Mouse (Mus musculus) heart, postnatal 10 days (tissue): ENCODE results near the gene Stac3. TPM values are rescaled to one million over a fixed set of nuclear protein-coding genes. Genes with fewer than 3 reads are reported as not detected.

Source experiments
- DNase-seq, 2 experiments: peaks; one replicate each; pipeline ENCODE4 v3.0.0; 2021
- intact Hi-C: fragments of 180-260 bp; cut with DNase I; formaldehyde crosslinking; loops from one replicate; pipeline ENCODE4 v1.15.1; 2025
- total RNA-seq, 2 experiments: library from RNA; stranded (reverse); gene quantifications; 2 replicates each; pipeline ENCODE4 v1.2.3; 2021

Gene Stac3
- total RNA-seq, 2 experiments from 2014 or later, result 1.1 to 1.7 TPM

- intact Hi-C loops, result loop anchor here (1.0 kb wide), 1 partner anchor 30 kb away; no protein-coding TSS in a partner anchor
- peak; percentile 71 to 86 for DNase-seq
Measured at GRCm38 (mm10) chr10:127508239-127508638, 6.8 kb downstream of the Stac3 start.

DNA sequence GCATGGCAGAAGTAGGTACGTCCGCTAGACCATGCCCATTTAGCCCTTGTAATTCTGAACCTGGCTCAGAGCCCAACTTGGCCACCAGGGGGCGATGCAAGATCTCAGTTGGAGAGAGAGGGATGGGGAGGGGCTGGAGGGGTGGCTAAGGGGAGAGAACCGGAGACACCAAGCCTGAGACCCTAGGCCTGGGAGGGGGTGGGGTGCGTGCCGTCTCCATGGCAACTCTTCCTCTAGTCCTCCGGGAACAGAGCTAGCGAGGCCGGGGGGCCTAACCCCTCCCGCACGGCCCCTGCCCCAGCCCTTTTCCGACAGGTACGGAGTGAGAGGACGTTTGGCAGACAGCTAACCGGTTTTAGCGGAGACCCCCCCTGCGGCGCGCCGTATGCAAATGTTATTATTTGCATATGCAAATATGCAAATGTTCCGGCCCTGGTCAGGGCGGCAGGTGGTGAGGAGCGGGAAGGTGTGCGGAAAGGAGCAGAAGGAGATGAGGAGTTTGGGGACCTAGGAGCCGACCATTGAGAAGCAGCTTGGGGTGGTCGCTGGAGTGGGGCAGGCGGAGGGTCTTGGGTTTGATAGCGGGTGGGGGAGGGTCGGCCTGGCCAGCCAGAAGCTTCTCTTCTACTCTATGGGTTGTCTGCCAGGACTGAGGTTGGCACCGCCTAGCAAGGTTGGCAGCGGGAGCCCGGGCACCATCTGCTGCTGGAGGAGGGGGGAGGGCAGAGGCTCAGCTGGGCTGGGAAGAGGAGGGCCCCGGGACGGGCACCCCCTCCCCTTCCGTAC is 7.8 kb downstream of the Stac3 start:
- intact Hi-C loops, result no loop called here
- peak; percentile 81 to 92 for DNase-seq

- DNase-seq, result no peak
- intact Hi-C loops, result no loop called here
Measured at GRCm38 (mm10) chr10:127509837-127510701, 8.6 kb downstream of the Stac3 start.

GRCm38 (mm10) chr10:127510895-127511617 is 9.6 kb downstream of the Stac3 start:
- DNase-seq, result no peak
- intact Hi-C loops, result no loop called here

DNA sequence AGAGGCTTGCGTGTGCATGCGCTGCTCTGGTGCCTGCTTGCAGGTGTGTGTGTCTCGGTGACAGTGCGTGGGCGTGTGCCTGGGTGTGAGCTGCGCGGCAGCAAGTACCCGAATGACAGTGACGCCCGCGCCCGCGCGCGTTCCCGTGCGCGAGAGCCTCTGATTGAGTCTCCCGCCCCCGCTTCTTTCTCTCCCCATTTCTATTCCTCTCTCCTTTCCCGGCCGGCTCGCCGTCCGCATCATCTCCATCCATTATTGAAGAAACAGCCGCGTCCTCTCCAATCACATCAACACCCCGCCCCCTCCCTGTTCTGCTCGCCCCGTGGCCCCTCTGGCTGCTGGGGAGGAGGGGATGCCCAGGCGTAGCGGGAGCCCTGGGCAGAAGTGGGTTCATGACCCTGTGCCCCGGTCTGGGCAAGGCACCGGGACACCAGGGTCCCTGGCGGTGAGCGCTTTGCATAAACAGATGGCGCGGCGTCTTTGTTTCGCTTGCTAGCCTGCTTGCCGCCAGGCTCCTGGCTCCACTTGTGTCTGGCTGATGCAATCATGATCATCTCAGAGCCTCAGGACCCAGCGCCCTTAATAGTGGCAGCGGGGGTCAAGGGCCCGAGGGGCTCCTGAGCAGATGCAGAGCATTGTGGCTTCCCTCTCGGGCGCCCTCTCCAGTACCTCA is 10.3 kb downstream of the Stac3 start:
- intact Hi-C loops, result no loop called here
- DNase-seq, result peak in 1 of 2 experiments; percentile 45

GRCm38 (mm10) chr10:127512307-127512666 is 10.8 kb downstream of the Stac3 start:
- no peak for DNase-seq
- intact Hi-C loops, result no loop called here

GRCm38 (mm10) chr10:127512813-127513212 is 11.3 kb downstream of the Stac3 start:
- intact Hi-C loops, result loop anchor here (1.0 kb wide), 1 partner anchor 23 kb away; no protein-coding TSS in a partner anchor
- DNase-seq, result peak; percentile 95 to 98

- intact Hi-C loops, result loop anchor here (1.0 kb wide), 1 partner anchor 23 kb away; no protein-coding TSS in a partner anchor
- no peak for DNase-seq
Measured at GRCm38 (mm10) chr10:127513501-127514091, 12.1 kb downstream of the Stac3 start.

DNA sequence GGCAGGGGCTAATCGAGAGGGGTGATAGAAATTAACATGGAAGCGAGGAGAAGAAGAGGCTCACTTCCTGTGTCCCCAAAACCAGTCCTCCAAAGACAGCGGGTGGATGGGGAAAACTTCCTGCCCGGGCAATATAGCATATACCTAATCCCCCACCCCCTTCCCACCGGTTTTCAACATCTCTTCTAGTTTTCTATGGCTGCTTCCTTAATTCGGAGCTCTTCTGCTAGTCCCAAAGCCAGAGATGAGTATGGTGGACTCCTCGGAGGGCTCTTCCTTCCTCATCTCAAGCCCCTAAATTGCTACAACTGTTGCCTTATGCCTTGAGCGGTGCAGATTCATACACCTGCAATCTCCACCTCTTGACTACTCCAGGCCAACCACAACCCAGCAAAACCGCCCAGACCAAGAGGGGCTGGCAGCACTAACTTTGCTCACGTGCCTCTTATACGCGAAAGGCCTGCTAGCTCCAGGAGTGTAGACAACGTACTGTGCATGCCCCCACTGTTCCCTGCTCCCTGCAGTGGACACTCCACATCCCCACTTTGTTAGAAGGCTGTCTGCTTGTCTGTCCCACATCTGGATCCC is 12.7 kb downstream of the Stac3 start:
- intact Hi-C loops, result no loop called here
- DNase-seq, result no peak

GRCm38 (mm10) chr10:127514764-127515163 is 13.3 kb downstream of the Stac3 start, which contains the start of gene Ndufa4l2:
TSS of gene Ndufa4l2 (plus strand) at chr10:127514967.
- intact Hi-C loops, result no loop called here
- peak; percentile 69 for DNase-seq

GRCm38 (mm10) chr10:127515271-127515982 is 13.9 kb downstream of the Stac3 start:
- DNase-seq, result no peak
- intact Hi-C loops, result no loop called here

DNA sequence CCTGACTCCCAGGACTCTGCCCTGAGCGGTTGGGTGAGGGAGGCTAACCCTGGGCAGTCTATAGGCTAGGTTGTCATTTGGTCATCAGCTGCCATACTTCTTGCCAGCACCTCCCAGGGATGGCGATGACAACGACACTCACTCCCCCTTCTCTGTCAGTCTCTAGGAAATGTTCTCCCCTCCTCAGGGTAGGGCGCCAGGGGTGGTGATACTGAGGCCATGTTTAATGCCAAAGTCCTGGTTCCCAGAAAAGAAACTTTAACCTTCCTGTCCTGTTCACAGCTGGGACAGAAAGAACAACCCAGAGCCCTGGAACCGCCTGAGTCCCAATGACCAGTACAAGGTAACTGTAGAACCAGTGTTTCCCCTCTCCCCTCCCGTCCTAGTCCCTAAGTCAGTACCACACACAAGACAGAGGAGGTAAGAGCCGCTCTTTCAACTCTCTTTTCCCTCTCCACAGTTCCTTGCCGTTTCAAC is 14.5 kb downstream of the Stac3 start:
- DNase-seq, result no peak
- intact Hi-C loops, result no loop called here

DNA sequence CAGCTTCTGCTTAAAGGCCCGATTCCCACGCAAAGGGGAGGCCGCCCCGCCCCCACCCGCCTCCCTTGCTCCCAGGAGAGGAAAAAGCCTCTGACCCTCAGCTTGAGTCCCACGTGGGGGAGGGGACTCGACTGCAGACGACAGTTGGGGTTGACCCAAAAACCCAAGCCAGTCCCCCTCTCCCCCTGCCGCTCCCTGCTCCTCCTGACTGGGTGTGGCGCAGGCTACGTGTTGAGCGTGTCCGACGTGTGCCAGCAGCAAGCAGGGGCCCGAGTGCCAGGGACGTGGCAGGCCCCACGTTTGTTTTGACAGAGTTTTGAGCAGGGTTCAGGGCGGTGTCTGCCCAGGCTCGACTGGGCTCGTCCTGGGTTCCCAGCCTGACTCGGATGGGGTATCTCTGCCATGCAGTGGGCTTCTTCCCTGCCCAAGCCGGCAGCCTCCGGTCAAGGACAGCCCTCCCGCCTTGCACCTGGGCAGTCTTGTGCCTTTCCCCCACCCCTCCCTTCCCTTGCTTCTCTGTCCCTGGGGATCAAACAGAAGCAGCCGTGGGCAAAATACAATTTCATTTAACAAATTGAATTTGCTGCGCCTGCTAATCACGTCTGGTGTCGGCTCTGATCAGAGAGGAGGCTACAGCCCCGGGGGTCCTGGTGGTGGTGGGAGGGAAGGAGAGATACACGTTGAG is 15.2 kb downstream of the Stac3 start:
- DNase-seq, result peak; percentile 64 to 67
- intact Hi-C loops, result no loop called here

GRCm38 (mm10) chr10:127517941-127518340 is 16.5 kb downstream of the Stac3 start:
- intact Hi-C loops, result no loop called here
- peak in 1 of 2 experiments; percentile 3 for DNase-seq

GRCm38 (mm10) chr10:127519041-127519701 is 17.7 kb downstream of the Stac3 start:
- peak in 1 of 2 experiments; percentile 6 for DNase-seq
- intact Hi-C loops, result no loop called here

DNA sequence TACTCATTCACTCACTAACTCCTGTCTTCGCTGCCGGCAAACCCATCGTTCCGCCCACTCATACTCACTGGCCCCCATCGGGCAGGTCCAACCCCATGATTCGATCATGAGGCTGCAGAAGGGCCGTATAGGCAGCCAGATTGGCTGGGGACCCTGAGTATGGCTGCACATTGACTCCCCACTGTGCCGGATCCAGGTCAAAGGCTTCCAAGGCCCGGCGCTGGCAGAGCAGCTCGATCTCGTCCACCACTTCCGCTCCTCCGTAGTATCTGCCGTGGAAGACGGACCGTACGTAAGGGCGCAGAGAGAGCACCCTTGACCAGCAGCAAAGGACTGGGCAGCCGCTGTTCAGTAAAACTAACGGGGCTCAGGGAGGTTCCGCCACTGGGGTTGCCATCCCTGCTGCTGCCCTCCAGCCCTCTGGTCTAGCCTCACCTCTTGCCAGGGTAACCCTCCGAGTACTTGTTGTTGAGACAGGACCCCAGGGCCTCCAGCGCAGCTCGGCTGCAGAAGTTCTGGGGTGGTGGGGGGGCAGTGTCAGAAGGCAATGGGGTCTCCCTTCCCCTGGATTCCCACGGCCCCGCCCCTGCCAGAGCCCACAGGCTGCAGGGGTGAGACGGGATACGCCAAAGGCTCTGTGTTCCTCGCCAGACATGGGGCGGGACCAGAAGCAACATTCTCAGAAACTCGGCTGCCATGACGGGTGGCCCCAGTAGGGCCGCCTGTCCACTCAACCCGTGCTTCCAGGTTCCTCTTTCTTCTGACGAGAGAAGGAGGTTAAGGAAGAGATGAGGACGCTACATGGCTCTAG is 18.6 kb downstream of the Stac3 start:
- no peak for DNase-seq
- intact Hi-C loops, result no loop called here
